Mouse (Mus musculus) liver, adult 10 weeks (tissue): ENCODE results near the gene E330017A01Rik. TPM values are rescaled to one million over a fixed set of nuclear protein-coding genes. Genes with fewer than 3 reads are reported as not detected.

ENCODE experiments used
- polyA plus RNA-seq: library from polyadenylated mRNA; stranded (reverse); fragments of 350-450 nt; fragmentation: Illumina TruSeq; extraction: RNeasy Lipid Tissue Mini Kit (QIAGEN cat#74804); gene quantifications from one replicate; pipeline ENCODE4 v1.2.3, GENCODE M21; 2014; ENCODE audit warnings: low read depth, low replicate concordance

E330017A01Rik gene
- polyA plus RNA-seq: not detected

GRCm38 (mm10) chr16:58638689-58639175 lies at the start of gene E330017A01Rik:
Gene E330017A01Rik, minus strand, starts transcription at chr16:58638739.

GRCm38 (mm10) chr16:58669917-58670630 lies 31.5 kb upstream of the E330017A01Rik start, which contains the start of gene Cpox:
Gene Cpox, plus strand, starts transcription at chr16:58670292.

GRCm38 (mm10) chr16:58616878-58617277 lies 21.7 kb downstream of the E330017A01Rik start, which contains the start of gene Gm813:
Gene Gm813, minus strand, starts transcription at chr16:58616978.

Other genes with a start within 250 kb of the E330017A01Rik start
- 1.4 TPM for gene Dcbld2, start 230.3 kb downstream of the E330017A01Rik start, polyA plus RNA-seq
- 20.3 TPM for gene St3gal6, start 114.5 kb downstream of the E330017A01Rik start, polyA plus RNA-seq
- gene Gm813, start 21.8 kb downstream of the E330017A01Rik start, polyA plus RNA-seq: not detected
- gene Cpox, start 31.6 kb upstream of the E330017A01Rik start, polyA plus RNA-seq: 187 TPM
- not detected for gene Gpr15, start 80.3 kb upstream of the E330017A01Rik start, polyA plus RNA-seq
- 39.4 TPM for gene Cldnd1, start 89.2 kb upstream of the E330017A01Rik start, polyA plus RNA-seq
- gene Olfr172, start 124.4 kb upstream of the E330017A01Rik start, polyA plus RNA-seq: not detected
- not detected for gene Olfr173, start 161.5 kb upstream of the E330017A01Rik start, polyA plus RNA-seq
- not detected for gene Olfr175-ps1, start 188.0 kb upstream of the E330017A01Rik start, polyA plus RNA-seq
- not detected for gene Olfr177, start 236.0 kb upstream of the E330017A01Rik start, polyA plus RNA-seq